Mouse (Mus musculus): ENCODE data around the gene Adipor2. TPM values are rescaled to one million over a fixed set of nuclear protein-coding genes. Genes with fewer than 3 reads are reported as not detected.
"Not testable (repeated sequence)": the region's sequence is repeated elsewhere in the genome, so short reads cannot be mapped to it uniquely, and the experiment has no call there.

The Adipor2 gene
- total RNA-seq, 2 experiments from 2014 or later, result 56.3 to 63.4 TPM

DNA sequence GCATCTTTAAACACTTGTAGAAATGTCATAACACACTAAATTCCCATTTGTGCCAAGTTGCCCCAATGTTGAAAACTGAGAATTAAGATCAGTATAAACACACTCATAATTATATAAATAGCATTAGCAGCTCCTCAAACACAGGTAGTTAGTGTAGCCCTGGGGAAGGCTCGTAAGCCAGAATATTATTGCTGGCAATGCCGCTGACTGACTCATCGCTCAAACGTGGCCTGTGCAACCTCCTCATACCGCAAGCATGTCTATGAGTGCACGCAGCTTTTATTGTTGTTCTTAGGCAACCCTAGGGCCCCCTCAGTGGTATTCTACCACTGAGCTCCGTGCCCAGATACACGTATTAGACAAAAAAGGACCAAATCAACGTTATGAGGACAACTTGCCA lies 24.7 kb downstream of the Adipor2 start:
- DNase-seq (ENCODE audit: low spot score in 2 of 2), result no peak

DNA sequence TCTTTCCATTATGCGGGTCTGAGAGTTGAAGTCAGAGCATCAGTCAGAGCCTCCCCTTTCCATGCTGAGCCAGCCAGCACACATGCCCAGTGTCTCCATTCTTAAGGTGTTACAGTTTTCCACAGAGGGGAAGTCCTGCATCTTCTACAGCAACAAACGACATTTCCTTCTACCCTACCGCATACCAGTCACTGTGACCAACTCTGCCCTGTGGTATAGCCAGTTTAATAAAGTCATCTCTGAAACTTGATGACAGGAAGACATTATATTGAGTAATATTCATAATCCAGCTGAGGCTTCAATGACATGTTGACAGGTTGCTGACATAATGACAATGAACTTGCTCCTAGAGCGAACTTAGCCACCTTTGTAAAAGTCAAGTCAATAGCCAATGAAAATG lies 26.8 kb downstream of the Adipor2 start:
- DNase-seq (ENCODE audit: low spot score in 2 of 2), result no peak

DNA sequence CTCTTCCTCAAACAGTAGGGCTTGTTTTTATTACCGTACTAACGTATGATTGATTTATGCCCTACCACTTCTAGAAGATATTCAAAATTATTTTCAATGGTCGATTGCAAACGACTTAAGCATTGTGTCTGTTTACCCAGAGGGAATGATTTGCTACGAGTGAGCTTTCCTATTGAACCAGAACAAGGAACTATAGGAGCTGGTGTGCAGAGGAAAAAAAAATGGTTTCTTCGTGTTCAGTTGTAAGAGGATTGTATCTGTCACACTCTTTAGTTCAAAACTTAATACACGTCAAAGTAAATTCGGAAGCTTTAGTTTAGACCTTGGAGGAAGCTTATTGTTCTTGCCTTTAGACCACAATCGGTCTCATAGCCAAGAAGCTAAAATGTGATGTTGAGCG lies 28.4 kb downstream of the Adipor2 start:
- DNase-seq (ENCODE audit: low spot score in 2 of 2), result no peak

DNA sequence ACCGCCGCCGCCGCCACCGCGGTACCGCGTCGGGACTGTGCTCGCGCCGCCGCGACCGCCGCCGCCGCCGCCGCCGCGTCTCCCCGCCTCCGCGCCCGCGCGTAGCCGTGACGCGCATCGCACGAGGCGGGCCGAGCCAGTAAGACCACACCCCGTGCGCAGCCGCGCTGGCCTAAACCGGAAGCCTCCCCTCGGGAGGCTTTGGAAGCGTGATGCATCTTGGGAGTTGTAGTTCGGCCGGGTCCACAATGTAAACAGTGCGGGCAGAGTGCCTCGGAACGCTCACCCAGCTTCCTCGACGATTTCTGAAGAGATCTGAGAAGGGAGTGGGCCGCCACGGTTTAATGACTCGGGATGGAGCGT lies 28.9 kb downstream of the Adipor2 start:
- DNase-seq (ENCODE audit: low spot score in 2 of 2), result peak; percentile 90 to 96

DNA sequence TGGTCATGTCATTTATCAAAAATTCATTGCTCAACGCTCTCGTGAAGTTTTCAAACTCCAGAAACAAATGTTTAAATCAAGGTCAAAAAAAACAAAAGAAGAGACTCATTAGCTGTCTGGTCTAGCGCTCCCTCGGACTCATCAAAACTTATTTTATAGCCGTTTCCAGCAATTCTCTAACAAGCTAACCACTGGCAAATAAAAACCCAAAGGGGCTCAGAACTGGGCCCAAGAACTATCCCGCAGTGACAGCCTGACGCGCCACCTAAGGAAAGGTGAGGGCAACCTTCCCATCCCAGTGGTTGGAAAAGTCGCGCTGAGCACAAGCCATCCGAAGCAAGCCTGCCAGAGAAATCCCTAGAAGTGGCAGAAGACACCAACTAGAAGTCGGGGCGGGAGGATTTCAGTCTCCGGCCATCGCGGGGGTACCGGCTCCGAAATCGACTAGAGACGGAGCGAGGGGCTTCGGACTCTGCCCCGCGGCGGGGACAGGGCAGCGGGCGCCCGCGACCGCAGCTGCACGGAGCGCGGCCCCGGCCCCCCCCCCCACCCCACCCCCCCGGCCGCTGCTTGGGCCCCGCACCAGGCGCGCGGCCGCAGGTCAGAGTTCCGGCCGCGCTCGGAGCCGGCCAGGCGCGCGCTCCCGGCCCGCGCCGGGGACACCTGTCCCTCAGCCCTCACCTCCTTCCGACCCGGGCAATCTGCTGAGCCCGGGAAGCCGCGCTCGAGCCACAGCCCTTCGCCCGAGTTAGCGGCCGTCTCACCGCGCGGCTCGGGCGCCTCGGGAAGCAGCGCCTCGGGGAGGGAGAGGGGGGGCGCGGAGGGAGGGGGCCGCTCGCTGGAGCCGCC lies 29.5 kb downstream of the Adipor2 start:
- DNase-seq (ENCODE audit: low spot score in 2 of 2), result peak; percentile 25 to 45

DNA sequence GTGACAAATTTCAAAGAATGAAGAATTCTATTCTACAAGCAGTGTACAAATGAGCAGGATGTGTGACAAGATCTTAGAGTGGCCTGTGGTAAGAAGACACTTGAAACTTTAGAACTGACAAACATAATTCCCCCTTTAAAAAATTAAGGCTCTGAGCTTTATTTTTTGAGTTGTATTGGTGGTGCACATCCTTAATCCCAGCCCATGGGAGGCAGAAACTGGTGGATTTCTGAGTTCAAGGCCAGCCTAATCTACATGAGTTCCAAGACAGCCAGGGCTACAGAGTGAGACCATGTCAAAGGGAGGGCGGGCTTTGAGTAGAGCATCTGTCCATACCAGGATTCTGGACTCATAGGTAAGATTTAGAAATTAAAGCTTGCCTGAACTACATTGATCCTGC lies 30.7 kb downstream of the Adipor2 start:
- no peak for DNase-seq (ENCODE audit: low spot score in 2 of 2)

DNA sequence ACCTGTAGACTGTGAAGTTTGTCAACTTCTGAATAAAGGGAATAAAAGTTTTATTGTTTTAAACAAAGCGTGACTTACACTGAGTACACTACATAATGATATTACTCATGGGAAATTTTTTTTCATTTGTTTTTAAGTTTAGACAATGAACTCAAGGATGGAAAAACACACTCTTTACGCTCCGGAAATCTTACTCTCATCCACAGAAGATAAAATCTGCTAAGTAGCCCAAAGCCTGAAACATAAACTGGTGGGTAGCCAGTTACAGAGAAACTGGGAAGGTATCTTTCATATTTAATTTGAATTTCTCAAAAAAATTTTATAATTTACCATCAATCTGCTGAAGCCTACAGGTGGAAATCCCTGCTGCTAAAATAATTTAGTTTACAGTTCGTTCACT lies 31.1 kb downstream of the Adipor2 start:
- no peak for DNase-seq (ENCODE audit: low spot score in 2 of 2)

DNA sequence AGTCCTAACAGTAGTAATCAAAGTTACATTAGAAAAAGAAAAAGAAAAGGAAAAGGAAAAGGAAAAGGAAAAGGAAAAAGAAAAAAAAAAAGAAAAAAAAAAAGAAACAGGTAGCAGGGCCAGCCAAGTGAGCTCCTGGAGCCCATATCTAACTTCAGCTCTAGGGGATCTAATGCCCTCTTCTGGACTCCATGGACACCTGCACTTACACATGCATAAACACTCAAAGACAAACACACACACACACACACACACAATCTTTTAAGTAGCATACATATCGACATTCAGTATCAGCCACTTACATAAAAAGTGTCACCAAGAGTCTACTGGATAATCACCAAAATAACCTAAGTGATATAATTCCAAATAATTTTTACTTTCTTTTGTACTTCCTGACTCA lies 31.8 kb downstream of the Adipor2 start:
- no peak for DNase-seq (ENCODE audit: low spot score in 2 of 2)

DNA sequence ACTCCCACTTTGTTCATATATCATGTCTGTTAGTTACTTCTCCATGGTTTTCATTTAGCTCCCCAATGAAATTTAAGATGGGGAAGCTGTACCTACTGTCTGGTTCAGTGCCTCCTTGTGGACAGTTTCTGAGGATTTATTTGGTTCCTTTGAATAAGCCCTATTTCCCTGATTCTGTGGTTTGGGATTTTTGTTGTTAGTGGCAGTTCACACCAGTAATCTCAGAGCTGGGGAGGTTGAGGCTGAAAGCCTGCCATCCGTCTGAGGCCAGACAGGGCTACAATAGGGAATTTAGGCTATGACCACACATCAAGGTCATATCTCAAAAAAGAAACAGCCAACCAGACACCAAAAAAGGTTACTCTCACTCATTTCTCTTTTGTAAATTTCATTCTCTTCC lies 38.9 kb downstream of the Adipor2 start:
- no peak for DNase-seq (ENCODE audit: low spot score in 2 of 2)

DNA sequence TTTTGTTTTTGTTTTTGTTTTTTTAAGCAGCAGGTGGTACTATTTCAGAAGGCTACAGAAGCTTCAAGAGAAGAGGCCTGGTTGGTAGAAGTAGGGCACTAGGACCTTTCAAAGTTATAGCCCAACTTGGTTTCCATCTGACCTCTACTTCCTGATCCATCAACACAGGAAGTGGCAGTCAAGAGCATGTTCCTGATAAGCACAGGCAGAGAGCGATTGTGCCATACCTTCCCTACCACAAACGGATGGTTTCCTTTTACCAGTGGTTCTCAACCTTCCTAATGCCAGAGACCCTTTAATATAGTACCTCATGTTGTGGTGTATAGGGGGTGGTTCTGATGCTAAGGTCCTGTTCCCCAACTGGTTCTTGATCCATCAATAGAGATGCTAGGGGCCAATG lies 39.9 kb downstream of the Adipor2 start:
- DNase-seq (ENCODE audit: low spot score in 2 of 2), result no peak

DNA sequence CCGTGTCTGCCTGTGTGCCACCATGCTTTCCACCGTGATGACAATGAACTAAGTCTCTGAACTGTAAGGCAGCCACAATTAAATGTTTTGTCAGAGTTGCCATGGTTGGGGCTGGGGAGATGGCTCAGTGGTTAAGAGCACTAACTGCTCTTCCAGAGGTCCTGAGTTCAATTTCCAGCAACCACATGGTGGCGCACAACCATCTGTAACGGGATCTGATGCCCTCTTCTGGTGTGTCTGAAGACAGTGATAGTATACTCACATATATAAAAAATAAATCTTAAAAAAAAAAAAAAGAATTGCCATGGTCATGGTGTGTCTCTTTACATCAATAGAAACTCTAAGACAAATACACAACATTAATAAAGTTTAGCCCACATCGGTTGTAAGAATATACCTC lies 42.5 kb downstream of the Adipor2 start:
- DNase-seq (ENCODE audit: low spot score in 2 of 2), result no peak

DNA sequence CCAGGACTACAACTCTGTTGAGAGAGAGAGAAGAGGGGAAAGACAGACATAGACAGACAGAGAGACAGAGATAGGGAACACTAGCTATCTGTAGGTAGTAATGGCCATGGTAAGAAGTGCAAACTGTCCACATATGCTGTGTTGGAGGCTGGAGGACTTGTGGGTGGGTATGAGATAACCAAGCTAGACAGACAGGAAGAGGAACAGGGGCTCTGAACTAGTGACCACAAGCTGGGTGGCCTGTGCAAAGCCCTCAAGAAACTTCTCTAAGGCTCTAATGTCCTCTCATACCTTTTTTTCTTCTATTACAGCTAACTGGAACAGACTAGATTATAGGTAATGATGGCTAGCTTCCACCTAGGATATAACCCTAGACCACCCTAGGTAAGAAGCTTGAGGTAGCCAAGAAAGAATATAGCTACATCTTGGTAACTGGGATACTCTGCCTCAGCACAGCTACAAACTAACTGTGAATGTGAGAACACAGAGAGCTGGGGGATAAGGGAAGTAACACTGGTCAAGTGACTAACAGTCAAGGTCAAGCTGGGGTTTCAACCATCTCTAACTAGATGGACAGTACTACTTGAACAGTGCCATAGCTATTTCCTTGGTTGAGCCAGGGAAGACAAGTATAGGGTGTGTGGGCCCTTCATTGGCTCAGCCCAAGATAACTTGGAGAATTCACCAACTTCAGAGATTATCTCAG lies 44.4 kb downstream of the Adipor2 start:
- no peak for DNase-seq (ENCODE audit: low spot score in 2 of 2)

DNA sequence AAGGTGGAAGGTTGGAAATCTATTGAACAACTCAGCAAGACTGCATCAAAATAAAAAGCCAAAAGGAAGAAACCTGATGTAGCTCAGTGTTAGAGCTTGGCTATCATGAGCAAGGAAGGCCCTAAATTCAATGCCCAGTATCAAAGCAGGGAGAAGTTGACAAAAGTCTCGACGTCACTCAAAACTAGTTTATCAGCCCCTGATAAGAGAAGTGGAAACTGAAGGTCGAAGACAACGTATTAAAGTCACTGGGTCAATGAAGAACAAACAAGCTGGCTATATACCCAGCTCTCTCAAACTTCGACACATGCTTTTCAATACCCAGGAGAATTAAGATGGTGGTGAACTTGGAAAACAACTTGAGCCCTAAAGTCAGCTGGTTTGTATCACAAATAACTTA lies 45.3 kb downstream of the Adipor2 start:
- no peak for DNase-seq (ENCODE audit: low spot score in 2 of 2)

DNA sequence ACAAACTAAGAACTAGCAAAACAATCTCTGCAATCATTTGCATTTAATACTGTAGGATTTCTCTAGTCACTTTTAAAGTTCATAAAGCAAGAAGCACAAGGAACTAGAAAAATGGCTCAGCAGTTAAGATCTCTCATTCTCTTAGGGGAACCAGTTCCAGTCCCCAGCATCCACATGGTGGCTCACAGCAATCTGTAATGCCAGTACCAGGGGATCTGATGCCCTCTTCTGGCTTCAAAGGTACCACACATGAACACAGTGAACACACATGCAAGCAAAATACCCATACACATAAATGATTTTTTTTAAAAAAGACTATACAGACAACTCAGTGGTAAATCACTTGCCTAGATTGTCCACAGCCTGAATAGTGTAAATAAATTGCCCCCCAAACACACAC lies 45.9 kb downstream of the Adipor2 start:
- no peak for DNase-seq (ENCODE audit: low spot score in 2 of 2)

DNA sequence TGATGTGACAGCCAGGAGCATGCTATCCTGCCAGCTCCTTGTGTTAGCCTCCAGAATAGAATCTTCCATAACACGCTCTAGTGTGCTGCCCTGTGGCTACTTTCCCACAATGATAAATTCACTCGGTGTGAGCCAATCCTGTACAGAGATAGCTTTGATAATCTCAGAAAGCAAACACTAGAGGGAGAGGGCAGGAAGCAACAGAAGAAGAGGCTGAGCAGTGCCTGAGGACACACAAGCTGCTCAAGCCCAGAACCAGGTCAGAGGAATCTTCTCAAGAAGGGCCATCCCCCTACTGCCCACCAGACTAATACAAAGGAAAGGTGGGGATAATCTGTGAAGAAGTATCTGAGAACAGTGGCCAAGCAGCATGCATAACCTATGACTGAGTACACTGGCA lies 50.1 kb downstream of the Adipor2 start:
- no peak for DNase-seq (ENCODE audit: low spot score in 2 of 2)

DNA sequence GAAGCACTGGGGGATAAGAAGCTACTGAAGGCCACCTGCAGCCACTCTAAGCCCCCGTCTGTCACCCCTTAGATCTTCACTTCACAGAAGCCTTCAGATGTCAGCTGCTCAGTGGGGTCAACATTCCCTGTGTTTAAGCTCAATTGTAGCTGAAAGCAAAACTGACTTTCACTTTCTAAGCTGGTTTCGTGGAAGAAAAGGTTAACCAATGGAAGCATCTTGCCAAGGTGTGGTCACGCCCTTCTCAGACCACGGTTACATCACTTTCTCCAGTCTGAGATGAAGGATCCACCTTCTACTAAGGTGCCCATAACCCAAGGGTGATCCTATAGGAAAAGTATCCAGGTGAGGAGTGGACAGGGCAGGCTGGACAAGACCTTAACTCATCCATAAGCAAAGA lies 50.7 kb downstream of the Adipor2 start:
- not testable (repeated sequence) for DNase-seq (ENCODE audit: low spot score in 2 of 2)

DNA sequence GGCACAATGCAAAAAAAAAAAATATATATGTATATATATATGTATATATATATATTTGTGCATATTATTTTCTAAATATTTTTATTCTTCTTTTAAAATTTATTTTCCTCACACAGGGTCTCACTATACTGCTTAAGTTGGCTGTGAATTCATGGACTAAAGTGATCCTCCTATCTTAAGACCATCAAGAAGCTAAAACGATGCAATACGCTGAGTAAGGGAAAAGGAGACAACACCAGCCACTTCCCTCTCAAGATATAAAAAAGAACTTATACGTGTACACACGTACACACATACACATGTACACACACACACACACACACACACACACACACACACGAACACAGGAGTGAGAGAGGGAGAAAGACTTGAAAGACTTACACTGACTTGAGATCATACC lies 53.9 kb downstream of the Adipor2 start:
- no peak for DNase-seq (ENCODE audit: low spot score in 2 of 2)

DNA sequence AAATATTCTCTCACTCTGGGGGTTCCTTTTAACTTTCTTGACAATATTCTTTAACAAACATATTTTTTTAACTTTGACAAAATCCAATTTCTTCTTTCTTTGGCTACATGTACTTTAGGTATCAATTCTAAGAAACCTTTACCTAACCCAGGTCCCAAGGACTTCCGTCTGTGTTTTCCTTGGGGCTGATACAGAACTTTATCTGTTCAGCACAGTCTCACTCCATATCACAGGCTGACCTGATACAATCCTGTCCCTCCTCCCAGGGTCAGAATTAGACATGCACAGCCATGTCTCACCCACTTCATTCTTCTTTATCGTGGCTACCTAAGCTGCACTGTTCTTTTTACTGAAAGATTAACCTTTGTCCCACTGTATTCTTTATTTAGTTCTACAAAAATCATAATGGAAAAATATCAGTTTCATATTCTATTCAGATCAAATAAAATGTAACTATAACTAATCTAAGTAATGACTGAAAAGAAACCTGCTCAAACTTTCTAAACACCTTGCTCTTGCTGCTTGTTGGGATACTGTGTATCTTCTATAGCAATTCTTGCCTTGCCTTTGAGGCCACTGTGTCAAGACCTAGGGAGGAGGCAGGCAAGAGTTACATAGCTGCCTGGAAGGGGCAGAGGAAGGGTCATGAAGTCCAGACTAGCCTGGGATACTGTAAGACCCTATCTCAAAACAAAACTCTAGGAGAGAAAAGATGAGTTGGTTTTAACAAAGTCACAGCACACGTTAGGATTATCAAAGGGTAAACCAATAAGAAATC lies 56.4 kb downstream of the Adipor2 start:
- no peak for DNase-seq (ENCODE audit: low spot score in 2 of 2)

DNA sequence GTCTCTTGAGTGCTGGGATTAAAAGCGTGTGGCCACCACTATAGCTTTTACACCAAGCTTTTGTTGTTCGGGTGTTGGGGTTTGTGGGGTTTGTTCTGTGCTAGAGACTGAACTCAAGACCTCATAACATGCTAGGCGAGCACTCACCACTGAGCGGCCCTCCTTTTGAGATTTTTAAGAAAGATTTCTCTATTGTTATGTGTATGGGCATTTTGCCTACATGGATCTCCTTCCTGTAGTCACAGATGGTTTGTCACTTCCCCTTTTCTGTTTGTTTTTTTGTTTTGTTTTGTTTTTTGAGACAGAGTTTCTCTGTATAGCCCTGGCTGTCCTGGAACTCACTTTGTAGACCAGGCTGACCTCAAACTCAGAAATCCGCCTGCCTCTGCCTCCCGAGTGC lies 57.3 kb downstream of the Adipor2 start:
- DNase-seq (ENCODE audit: low spot score in 2 of 2), result not testable (repeated sequence)

DNA sequence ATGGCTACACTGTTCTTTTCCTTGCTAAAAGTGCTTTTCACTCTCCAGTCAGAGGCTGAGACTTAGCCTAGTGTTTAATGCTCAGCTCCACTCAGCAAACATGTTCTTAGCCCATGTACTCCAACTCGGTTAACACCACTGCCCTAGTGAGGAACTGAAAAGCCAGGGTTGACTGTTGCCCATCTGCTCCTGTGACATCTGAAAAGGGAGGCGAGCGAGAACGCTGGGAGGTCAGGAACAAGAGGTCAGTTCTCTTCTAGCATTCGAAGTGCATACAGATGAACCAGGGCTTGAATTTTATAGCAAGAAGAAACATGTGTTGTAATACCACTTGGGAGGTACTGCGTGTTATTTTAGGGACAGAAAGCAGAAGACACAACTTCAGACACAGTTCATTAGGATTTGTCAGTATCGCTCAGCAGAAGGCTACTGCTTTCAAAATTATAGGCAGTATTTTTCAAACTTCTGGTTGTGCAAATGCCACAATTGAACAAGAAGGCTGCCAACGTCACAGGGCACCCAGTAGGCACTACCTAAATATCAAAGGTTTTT lies 59.4 kb downstream of the Adipor2 start:
- no peak for DNase-seq (ENCODE audit: low spot score in 2 of 2)

DNA sequence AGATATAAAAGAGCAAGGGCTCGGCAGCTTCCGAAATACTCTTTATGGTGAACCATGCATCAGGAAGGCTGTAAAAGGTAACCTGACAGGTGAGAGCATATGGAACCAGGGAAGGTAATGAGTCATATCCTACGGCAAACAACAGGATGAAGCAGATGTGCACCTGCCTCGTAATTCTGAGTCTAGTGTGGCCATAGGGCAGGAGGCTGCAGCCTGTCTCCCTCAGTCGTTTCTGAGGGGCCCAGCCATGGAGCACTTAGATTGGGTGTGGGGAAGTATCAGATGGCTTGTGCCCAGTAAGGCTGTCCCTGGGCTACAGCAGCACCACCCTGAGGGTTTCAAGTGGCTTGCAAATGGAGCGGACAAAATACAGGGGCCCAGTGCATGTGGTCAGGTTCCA lies 65.0 kb downstream of the Adipor2 start:
- DNase-seq (ENCODE audit: low spot score in 2 of 2), result no peak

DNA sequence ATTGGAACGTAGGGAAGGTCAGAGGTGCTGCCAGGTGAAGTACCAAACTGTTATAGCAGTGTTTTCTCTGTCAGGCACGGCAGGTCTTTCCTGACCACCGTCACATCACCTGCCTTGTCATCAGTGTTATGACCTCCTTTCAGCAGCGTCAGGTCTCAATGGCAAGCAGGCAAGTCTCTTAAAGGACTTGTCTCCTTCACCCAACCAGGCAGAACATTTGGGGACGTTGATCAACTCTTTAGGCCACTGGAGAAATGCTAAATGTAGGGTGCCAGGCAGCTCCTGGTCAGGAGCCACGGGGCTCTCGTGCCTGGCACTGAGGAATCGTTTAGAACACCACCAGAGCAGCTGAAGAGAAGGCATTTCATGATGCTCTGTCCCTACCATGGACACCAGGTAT lies 65.8 kb downstream of the Adipor2 start:
- no peak for DNase-seq (ENCODE audit: low spot score in 2 of 2)
